ENCODE assay signal across 34 mouse cellular contexts in the genomic region with DNA sequence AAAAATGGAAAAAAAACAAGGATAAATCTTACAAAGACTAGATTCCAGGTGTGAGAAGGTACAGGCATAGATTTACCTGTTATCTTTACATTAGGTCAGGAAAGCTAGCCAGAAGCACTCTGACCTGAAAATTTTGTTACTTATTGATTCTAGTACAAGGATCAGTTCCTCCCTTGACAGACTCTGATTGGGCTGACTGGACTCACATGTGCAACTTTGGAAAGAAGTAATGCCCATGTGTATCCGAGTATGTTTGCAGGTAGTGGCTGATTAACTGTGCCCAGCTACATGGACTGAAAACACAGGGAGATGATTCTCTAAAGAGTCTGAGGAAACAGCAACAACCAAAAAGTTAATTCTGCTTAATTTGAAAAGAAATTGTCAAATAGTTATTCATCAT.
"Had no signal": no experiment of that assay in that cellular context is flagged by ENCODE, and none has a peak within 500 bp of the region (broad histone marks: within the 10 kb centered on the region; RNA-seq: fewer than 3 reads in every experiment).

No protein-coding gene starts in this region.

- H3K9ac ChIP-seq: heart, embryonic 12.5 days; heart, embryonic 13.5 days; heart, embryonic 15.5 days; hindbrain, embryonic 12.5 days; hindbrain, embryonic 13.5 days; hindbrain, embryonic 14.5 days; hindbrain, embryonic 15.5 days; intestine, embryonic 15.5 days; kidney, embryonic 15.5 days had no signal

- H3K4me1 ChIP-seq: heart, embryonic 10.5 days; heart, embryonic 12.5 days; heart, embryonic 13.5 days; heart, embryonic 15.5 days; hindbrain, embryonic 10.5 days; hindbrain, embryonic 12.5 days; hindbrain, embryonic 13.5 days; hindbrain, embryonic 15.5 days; intestine, embryonic 15.5 days; kidney, embryonic 15.5 days had no signal

- H3K36me3 ChIP-seq: heart, embryonic 10.5 days; heart, embryonic 12.5 days; heart, embryonic 13.5 days; heart, embryonic 15.5 days; hindbrain, embryonic 10.5 days; hindbrain, embryonic 12.5 days; hindbrain, embryonic 13.5 days; hindbrain, embryonic 15.5 days; intestine, embryonic 15.5 days; kidney, embryonic 15.5 days had no signal

- H3K9me3 ChIP-seq: heart, embryonic 10.5 days; heart, embryonic 12.5 days; heart, embryonic 13.5 days; heart, embryonic 15.5 days; hindbrain, embryonic 10.5 days; hindbrain, embryonic 12.5 days; hindbrain, embryonic 13.5 days; hindbrain, embryonic 15.5 days; intestine, embryonic 15.5 days; kidney, embryonic 15.5 days had no signal

- H3K27ac ChIP-seq: heart, embryonic 10.5 days; heart, embryonic 13.5 days; heart, embryonic 15.5 days; hindbrain, embryonic 10.5 days; hindbrain, embryonic 12.5 days; hindbrain, embryonic 13.5 days; hindbrain, embryonic 14.5 days; hindbrain, embryonic 15.5 days; hindbrain, postnatal 0 days; intestine, embryonic 15.5 days; kidney, embryonic 15.5 days; kidney, postnatal 0 days; layer of hippocampus, adult 2 months had no signal

- H3K4me3 ChIP-seq: heart, adult 2 months; heart, embryonic 10.5 days; heart, embryonic 12.5 days; heart, embryonic 13.5 days; heart, embryonic 15.5 days; hindbrain, embryonic 10.5 days; hindbrain, embryonic 12.5 days; hindbrain, embryonic 13.5 days; hindbrain, embryonic 15.5 days; intestine, embryonic 15.5 days; kidney, embryonic 15.5 days; layer of hippocampus, adult 2 months had no signal

- ATAC-seq: hindbrain, embryonic 16.5 days; hindbrain, postnatal 0 days; inflammation-experienced regulatory T-cells, adult 6 months had no signal

- DNase-seq: heart, adult 18-20 months; heart, adult 2 months; heart, postnatal 10 days; heart, postnatal 14 days; heart, postnatal 36 days; heart, postnatal 4 days; kidney, adult 11 months; kidney, adult 18-20 months; kidney, adult 2 months; kidney, adult 8-10 months; kidney, adult 9 months; kidney, postnatal 10 days; kidney, postnatal 14 days; kidney, postnatal 25 days; kidney, postnatal 36 days; kidney, postnatal 4 days; layer of hippocampus, adult 9-11 months had no signal

- H3K27me3 ChIP-seq: heart, embryonic 12.5 days; heart, embryonic 13.5 days; heart, embryonic 15.5 days; hindbrain, embryonic 12.5 days; hindbrain, embryonic 13.5 days; hindbrain, embryonic 15.5 days; intestine, embryonic 15.5 days; kidney, embryonic 15.5 days had no signal

- H3K4me2 ChIP-seq: heart, embryonic 11.5 days; heart, embryonic 12.5 days; heart, embryonic 13.5 days; heart, embryonic 15.5 days; hindbrain, embryonic 12.5 days; hindbrain, embryonic 13.5 days; hindbrain, embryonic 14.5 days; hindbrain, embryonic 15.5 days; intestine, embryonic 15.5 days; kidney, embryonic 15.5 days had no signal
